Mouse (Mus musculus): ENCODE measurements at regions not wholly inside any gene's neighbourhood (a gene's known extent, or its start where the extent isn't known, plus 50 kb on each side); places are given as distances from the start of the nearest gene placed in this dataset.

DNA sequence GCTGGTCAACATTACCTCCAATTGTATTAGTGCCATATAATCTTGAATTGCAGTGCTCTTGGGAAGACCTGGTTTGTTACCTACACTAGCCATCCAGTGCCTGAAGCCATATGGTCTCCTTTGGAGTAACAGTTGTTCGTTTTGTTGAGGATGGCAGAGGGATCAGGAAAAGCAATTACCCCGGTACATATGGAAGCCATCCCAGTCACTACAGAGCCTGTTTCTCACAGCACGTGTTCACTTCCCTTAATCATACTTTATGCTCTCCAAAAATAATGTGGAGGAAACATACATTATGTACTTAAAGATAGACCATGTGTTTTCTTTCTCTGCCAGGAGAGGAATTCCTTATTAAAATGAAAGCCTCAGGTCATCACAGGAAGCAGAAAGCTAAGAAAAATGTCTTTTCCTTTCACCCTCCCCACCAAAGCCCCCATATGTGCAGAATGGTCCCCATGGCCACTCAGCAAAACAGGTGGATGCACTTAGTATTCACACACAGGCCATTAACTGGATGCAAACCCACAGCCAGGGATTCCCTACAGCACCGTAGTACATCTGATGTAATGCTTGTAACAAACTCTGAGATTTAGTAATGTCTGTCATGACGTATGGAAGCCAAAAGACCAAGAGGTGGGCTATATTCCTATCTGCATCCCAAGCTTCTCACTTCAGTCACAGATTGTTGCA lies 397.4 kb upstream of the Mctp2 start:
- H3K9ac ChIP-seq = no peak overlapping the region
- no peaks in the 10 kb centered on the region for H3K36me3 ChIP-seq
- no peaks in the 10 kb centered on the region for H3K4me1 ChIP-seq
- H3K4me3 ChIP-seq = no peak overlapping the region
- H3K27ac ChIP-seq = no peak overlapping the region
- ATAC-seq (ENCODE audit: insufficient number of reproducible peaks, insufficient read depth, low FRiP score, low TSS enrichment, low read depth) = no peak
- no peaks in the 10 kb centered on the region for H3K9me3 ChIP-seq
- H3K27me3 ChIP-seq = no peaks in the 10 kb centered on the region
- no peak overlapping the region for H3K4me2 ChIP-seq
- WGBS = 41% methylated on average over 5 of the region's 5 CpGs

DNA sequence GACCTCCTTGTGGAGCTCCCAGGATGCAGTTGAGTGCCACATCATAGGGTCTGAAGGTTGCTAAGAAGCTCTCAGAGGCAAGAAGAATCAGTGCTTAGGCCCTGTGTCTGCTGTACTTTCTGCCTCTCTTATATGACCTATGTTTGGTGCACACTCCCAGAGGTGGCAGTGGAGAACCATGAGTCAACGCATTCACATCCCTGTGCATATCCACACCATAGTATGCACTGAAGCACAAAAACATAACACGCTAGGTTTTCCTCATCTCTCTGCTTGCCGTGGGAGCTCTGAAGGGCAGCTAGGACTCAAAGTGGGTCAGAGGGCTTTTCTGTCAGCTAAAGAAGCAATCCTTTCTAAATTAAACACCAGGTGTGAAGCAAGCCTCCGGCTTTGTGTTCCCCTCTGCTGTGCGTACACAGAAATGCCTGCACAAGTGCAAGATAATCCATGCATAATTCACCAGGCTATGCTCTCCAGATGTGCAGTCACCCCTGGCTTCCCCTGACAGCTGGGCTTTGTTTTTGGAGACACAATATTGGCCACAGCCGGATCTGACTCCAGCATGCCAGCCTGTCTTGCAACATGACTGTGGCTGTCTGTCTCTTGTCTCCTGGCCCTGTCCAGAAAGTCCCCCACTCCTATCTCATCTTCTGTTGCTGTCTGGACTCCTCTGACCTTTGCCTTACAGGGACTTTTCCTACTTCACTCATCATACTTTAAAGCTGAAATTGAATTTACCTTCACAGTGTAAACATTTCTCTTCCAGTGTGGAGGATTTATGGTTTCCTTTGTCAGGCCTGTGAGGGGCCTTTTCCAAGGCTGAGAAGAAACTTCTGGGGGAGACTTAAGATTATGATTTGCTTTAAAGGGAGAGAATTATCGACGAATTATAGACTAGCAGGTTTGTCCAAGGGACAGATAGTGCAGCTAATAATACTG lies 405.1 kb upstream of the Mctp2 start:
- no peak for ATAC-seq (ENCODE audit: insufficient number of reproducible peaks, insufficient read depth, low FRiP score, low TSS enrichment, low read depth)
- Histone ChIP-seq H3K4me1 (peaks cover 12% of the 10 kb centered on the region), H3K27ac (no peak overlapping the region), H3K4me3 (no peak overlapping the region), H3K4me2 (no peak overlapping the region), H3K9ac (no peak overlapping the region), H3K9me3 (no peaks in the 10 kb centered on the region), H3K27me3 (no peaks in the 10 kb centered on the region), H3K36me3 (no peaks in the 10 kb centered on the region)
- WGBS = 45% methylated on average over 8 of the region's 8 CpGs

DNA sequence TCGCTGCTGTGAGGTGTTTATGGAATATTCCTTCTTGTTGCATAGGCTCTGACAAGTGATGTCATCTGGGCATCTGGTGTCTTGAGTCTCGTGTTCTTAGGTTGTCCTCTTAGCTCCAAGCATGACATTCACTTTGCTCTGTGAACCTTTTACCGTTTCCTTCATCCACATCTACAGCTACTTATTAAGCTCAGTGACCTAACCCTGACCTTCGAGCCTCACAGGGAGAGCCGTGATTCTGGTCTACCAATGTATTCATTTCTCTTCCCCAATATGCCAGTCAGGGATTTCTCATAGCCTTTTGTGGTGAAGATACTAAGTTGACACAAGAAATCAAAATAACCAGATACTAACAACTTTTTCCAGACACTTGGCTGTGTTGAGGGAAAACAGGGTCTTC lies 409.0 kb upstream of the Mctp2 start:
- Histone ChIP-seq H3K27ac (no peak overlapping the region), H3K9ac (no peak overlapping the region), H3K4me3 (no peak overlapping the region), H3K27me3 (no peaks in the 10 kb centered on the region), H3K4me2 (no peak overlapping the region), H3K9me3 (no peaks in the 10 kb centered on the region), H3K36me3 (no peaks in the 10 kb centered on the region), H3K4me1 (peaks cover 12% of the 10 kb centered on the region)
- WGBS = 56% methylated on average over 5 of the region's 5 CpGs
- no peak for ATAC-seq (ENCODE audit: insufficient number of reproducible peaks, insufficient read depth, low FRiP score, low TSS enrichment, low read depth)

DNA sequence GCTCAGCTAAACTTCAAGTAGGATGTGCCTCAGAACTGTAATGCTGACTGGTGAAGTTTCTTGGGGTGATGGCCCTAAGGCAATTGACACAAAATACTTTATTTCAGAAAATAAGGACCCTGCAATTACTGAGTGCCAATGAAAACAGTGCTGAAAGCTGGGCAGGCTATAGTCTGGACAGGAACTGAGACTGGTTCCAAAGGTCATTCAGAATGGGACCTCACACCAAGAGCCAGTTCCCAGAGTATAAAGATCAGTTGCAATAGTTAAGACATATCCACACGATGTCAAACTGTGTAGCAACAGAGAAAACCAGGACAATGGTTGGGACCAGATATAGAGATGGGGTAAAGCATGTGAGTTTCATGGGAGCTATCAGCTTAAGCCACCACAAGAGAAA lies 409.6 kb upstream of the Mctp2 start:
- Histone ChIP-seq H3K36me3 (no peaks in the 10 kb centered on the region), H3K27ac (no peak overlapping the region), H3K9ac (no peak overlapping the region), H3K9me3 (no peaks in the 10 kb centered on the region), H3K4me3 (no peak overlapping the region), H3K4me1 (peaks cover 9% of the 10 kb centered on the region), H3K27me3 (no peaks in the 10 kb centered on the region), H3K4me2 (no peak overlapping the region)
- WGBS = 37% methylated on average over 1 of the region's 1 CpGs
- ATAC-seq (ENCODE audit: insufficient number of reproducible peaks, insufficient read depth, low FRiP score, low TSS enrichment, low read depth) = no peak

DNA sequence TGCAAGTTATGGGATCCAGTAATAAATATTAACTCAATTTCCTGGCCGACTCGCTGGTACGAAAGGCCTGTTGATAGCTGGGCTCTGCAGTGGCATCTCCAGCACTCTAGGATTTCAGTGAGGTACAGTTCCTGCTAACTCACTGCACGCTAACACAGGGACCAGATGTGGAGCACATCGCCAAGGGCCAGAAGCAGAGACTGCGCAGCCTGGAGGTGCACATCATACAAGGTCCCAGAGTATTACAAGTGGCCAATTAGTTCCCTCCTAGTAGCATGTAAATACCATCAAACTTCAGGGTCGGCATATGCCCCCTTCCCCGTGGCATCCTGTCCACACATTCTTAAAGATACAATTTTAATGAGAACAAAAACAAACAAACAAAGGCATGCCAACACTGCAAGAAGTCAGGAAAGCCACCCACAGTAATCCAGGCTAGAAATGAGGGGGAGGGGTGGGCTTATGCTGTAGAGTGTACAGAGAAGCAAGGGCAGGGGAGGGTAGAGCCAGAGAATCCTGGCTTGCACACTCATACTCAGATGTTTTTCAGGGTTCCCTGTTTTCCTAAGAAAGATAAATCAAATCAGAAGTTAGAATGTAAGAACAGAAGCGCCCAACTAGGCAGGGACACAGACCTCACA lies 419.9 kb upstream of the Mctp2 start:
- no peak for ATAC-seq (ENCODE audit: insufficient number of reproducible peaks, insufficient read depth, low FRiP score, low TSS enrichment, low read depth)
- Histone ChIP-seq H3K9me3 (no peaks in the 10 kb centered on the region), H3K4me3 (no peak overlapping the region), H3K9ac (no peak overlapping the region), H3K27me3 (no peaks in the 10 kb centered on the region; the same call in 1 of the 2 replicates), H3K4me2 (peak overlapping the region; percentile 14), H3K27ac (no peak overlapping the region), H3K36me3 (no peaks in the 10 kb centered on the region), H3K4me1 (peaks cover 9% of the 10 kb centered on the region)
- 31% methylated on average over 9 of the region's 9 CpGs for WGBS

DNA sequence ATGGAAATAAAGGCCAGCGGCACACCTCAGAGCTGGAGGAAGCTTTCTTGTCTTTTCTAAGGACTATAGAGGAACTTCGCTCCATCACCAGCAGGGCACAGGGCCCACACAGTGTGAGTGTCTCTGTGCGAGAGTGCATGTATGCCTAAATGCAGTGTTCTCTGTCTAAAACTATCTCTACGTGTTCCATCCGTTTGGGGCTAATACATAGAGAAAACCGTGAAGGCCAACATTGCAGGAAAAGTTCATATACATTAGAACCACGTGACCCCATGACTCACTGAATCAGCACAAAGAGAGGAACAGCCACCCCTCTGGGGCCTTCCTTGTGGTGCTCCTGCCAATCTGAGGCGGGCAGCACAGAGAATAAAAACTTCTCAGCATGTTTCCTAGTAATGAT lies 431.4 kb upstream of the Mctp2 start:
- H3K9me3 ChIP-seq = no peaks in the 10 kb centered on the region
- ATAC-seq (ENCODE audit: insufficient number of reproducible peaks, insufficient read depth, low FRiP score, low TSS enrichment, low read depth) = no peak
- no peak overlapping the region for H3K4me3 ChIP-seq
- WGBS = 53% methylated on average over 8 of the region's 8 CpGs
- H3K4me2 ChIP-seq = no peak overlapping the region
- H3K27ac ChIP-seq = peak overlapping the region; percentile 23; the same call in 1 of the 2 replicates
- peaks cover 16% of the 10 kb centered on the region; the same call in 1 of the 2 replicates for H3K27me3 ChIP-seq
- peaks cover 22% of the 10 kb centered on the region for H3K4me1 ChIP-seq
- no peaks in the 10 kb centered on the region for H3K36me3 ChIP-seq
- H3K9ac ChIP-seq = no peak overlapping the region

DNA sequence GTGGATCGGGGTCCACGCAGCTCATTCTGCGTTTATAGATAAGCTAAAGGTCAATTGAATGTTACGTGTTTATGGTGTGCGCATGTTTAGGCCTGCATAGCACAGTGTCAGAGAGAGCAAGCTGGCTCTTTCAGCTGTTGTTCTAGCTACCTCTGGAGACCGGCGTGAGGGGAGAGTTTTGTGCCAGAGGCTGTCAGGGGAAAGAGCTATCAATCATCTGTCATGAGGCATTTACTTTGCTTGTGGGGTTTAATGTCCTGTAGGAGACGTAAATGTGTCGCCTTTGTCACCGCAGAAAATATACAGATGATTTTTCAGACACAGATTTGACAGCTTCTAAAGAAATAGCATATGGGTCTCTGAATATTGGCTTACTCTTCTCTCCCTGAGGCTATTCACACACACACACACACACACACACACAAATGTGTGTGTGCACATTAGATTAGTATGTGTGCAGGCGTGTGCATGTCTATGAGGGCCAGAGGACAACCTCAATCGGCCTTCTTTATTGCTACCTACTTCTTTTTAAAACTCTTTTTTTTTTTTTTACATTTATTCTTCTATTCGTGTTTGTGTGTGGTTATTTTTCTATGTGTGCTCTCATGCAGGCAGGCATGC lies 432.0 kb upstream of the Mctp2 start:
- ATAC-seq (ENCODE audit: insufficient number of reproducible peaks, insufficient read depth, low FRiP score, low TSS enrichment, low read depth) = no peak
- peak overlapping the region; percentile 23; the same call in 1 of the 2 replicates for H3K27ac ChIP-seq
- H3K9ac ChIP-seq = no peak overlapping the region
- 55% methylated on average over 13 of the region's 13 CpGs for WGBS
- no peak overlapping the region for H3K4me3 ChIP-seq
- H3K36me3 ChIP-seq = no peaks in the 10 kb centered on the region
- H3K9me3 ChIP-seq = no peaks in the 10 kb centered on the region
- peaks cover 22% of the 10 kb centered on the region for H3K4me1 ChIP-seq
- H3K27me3 ChIP-seq = peaks cover 16% of the 10 kb centered on the region; the same call in 1 of the 2 replicates
- no peak overlapping the region for H3K4me2 ChIP-seq

DNA sequence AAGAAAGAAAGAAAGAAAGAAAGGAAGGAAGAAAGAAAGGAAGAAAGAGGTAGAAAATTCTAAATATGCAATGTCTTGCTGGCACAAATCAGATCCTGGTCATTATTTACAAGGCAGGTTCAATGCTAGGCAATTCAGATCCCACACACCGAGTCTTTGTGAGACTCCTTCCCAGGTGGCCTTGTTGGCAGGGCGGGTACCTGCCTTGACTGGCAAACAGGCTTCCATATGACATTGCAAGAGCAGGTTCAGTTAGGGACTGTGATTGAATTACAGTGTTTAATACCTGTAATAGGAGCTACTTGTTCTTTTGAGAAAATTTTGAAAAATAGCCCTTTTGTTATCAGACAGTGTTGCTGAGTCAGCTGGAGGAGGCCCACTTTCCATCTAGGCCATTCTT lies 436.0 kb upstream of the Mctp2 start:
- H3K36me3 ChIP-seq = no peaks in the 10 kb centered on the region
- no peak overlapping the region for H3K9ac ChIP-seq
- no peak overlapping the region for H3K4me2 ChIP-seq
- no peak overlapping the region for H3K4me3 ChIP-seq
- no peak for ATAC-seq (ENCODE audit: insufficient number of reproducible peaks, insufficient read depth, low FRiP score, low TSS enrichment, low read depth)
- 67% methylated on average over 2 of the region's 2 CpGs for WGBS
- H3K27me3 ChIP-seq = peaks cover 13% of the 10 kb centered on the region; the same call in 1 of the 2 replicates
- H3K9me3 ChIP-seq = no peaks in the 10 kb centered on the region
- no peak overlapping the region for H3K27ac ChIP-seq
- H3K4me1 ChIP-seq = peaks cover 16% of the 10 kb centered on the region

DNA sequence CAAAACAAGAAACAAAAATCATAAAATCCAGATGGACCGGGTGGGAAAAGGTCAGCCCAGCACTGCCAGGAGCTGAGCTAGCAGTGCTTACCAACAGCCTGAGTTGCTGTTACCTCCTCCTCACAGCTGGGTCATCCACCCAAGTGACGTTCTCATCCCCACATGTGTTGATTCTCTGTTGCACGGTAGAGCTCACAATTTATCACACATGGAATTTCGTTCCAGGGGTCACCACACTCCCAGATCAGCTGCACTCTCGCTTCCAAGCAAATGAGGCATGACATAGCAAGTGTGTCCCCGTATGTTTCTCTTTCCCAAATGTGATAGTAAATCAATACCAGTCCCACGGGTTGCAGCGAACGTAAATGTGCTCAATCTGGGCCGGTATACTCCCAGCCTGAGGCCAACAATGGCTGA lies 445.1 kb upstream of the Mctp2 start:
- Histone ChIP-seq H3K27me3 (peaks cover 19% of the 10 kb centered on the region), H3K4me1 (peaks cover 12% of the 10 kb centered on the region), H3K27ac (no peak overlapping the region), H3K36me3 (no peaks in the 10 kb centered on the region), H3K9ac (no peak overlapping the region), H3K9me3 (no peaks in the 10 kb centered on the region), H3K4me3 (no peak overlapping the region), H3K4me2 (no peak overlapping the region)
- ATAC-seq (ENCODE audit: insufficient number of reproducible peaks, insufficient read depth, low FRiP score, low TSS enrichment, low read depth) = no peak
- 22% methylated on average over 10 of the region's 10 CpGs for WGBS

DNA sequence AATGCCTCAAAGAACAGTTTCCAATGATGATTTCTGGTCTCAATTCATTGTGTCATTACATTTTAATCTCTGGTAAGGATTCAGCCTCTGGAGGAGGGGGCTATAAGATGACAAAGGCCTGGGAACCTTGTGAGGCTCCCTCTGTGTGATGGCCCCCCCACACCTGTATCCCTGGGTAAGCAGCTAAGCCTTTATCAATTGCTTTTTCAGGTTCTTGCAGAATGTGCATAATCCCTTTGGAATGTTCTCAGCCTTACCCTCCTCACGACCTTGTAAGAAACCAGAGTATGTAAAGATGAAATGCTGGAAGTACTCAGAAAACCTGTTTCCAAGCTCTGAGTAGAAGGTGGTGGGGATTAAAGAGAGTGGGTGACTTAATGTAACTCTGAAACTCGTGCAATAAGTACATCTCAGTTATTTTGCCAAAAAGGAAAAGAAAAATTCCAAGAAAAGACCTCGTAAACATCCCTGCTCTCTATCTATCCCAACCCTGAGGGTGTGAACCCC lies 446.7 kb upstream of the Mctp2 start:
- Histone ChIP-seq H3K4me1 (peaks cover 12% of the 10 kb centered on the region), H3K36me3 (no peaks in the 10 kb centered on the region), H3K27ac (no peak overlapping the region), H3K4me2 (no peak overlapping the region), H3K9ac (no peak overlapping the region), H3K9me3 (no peaks in the 10 kb centered on the region), H3K4me3 (no peak overlapping the region), H3K27me3 (peaks cover 19% of the 10 kb centered on the region)
- no peak for ATAC-seq (ENCODE audit: insufficient number of reproducible peaks, insufficient read depth, low FRiP score, low TSS enrichment, low read depth)
- 45% methylated on average over 3 of the region's 3 CpGs for WGBS

DNA sequence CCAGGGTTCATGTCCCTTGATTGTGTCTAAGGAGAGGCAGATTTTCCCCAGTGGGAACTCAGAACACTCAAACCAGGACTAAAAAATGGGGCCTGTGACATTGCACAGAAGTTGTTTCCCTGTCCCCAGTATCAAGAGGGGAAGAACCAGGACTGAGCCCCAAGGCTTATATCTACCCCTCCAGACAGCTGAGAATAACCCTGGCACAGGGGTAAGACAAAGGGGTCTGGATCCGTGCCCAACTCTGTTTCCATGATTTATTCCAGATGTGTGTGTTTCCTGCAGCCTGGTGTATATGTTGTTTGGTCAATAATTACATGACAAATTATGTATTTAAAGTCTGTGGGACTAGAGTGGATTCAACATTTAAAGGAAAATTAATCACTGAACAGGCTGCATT lies 456.3 kb upstream of the Mctp2 start:
- Histone ChIP-seq H3K27ac (no peak overlapping the region), H3K9me3 (no peaks in the 10 kb centered on the region), H3K4me3 (no peak overlapping the region), H3K27me3 (no peaks in the 10 kb centered on the region), H3K4me2 (no peak overlapping the region), H3K4me1 (peaks cover 8% of the 10 kb centered on the region), H3K9ac (no peak overlapping the region), H3K36me3 (no peaks in the 10 kb centered on the region)
- no peak for ATAC-seq (ENCODE audit: insufficient number of reproducible peaks, insufficient read depth, low FRiP score, low TSS enrichment, low read depth)
- 19% methylated on average over 1 of the region's 1 CpGs for WGBS

Measured in embryonic facial prominence, embryonic 13.5 days (tissue).